Mouse (Mus musculus) lung, adult 2 months (tissue): ENCODE results near the gene Tssk6. TPM values are rescaled to one million over a fixed set of nuclear protein-coding genes. Genes with fewer than 3 reads are reported as not detected.

Experiments
- DNase-seq: peaks from one replicate; pipeline ENCODE4 v3.0.0; 2022
- H3K4me1 ChIP-seq: fragments of 200-500 bp; 2 replicates; pipeline ENCODE4 v1.6.1; 2011; ENCODE audit warnings: low read length; ENCODE audit not compliant: control insufficient read depth, insufficient read depth
- H3K4me3 ChIP-seq: fragments of 200-500 bp; replicated peaks from 2 replicates; pipeline ENCODE3; 2011; ENCODE audit warnings: low read depth, mild to moderate bottlenecking, control low read depth, low read length; ENCODE audit errors: extremely low read depth
- CTCF ChIP-seq: fragments of 200-500 bp; IDR thresholded peaks from 2 replicates; pipeline ENCODE4 v1.5.1; 2011; ENCODE audit warnings: mild to moderate bottlenecking, low read length, control low read depth; ENCODE audit not compliant: insufficient read depth
- POLR2A ChIP-seq: fragments of 200-500 bp; IDR thresholded peaks from 2 replicates; pipeline ENCODE4 v1.6.1; 2011; ENCODE audit warnings: low read depth, mild to moderate bottlenecking, control low read depth, low read length, borderline replicate concordance; ENCODE audit errors: extremely low read depth
- WGBS: fragments of 180-500 bp; shearing (Covaris S2); methylation state at CpG from one replicate; pipeline ENCODE4 v1.1.7; 2018; 5-methylcytosine and 5-hydroxymethylcytosine counted together
- polyA plus RNA-seq: library from polyadenylated mRNA; depleted of rRNA; stranded (reverse); fragments of >200 nt; gene quantifications from 2 replicates; pipeline ENCODE4 v1.2.3, GENCODE M21; 2012

The Tssk6 gene
- polyA plus RNA-seq, 1 experiment: 0.70 TPM

DNA sequence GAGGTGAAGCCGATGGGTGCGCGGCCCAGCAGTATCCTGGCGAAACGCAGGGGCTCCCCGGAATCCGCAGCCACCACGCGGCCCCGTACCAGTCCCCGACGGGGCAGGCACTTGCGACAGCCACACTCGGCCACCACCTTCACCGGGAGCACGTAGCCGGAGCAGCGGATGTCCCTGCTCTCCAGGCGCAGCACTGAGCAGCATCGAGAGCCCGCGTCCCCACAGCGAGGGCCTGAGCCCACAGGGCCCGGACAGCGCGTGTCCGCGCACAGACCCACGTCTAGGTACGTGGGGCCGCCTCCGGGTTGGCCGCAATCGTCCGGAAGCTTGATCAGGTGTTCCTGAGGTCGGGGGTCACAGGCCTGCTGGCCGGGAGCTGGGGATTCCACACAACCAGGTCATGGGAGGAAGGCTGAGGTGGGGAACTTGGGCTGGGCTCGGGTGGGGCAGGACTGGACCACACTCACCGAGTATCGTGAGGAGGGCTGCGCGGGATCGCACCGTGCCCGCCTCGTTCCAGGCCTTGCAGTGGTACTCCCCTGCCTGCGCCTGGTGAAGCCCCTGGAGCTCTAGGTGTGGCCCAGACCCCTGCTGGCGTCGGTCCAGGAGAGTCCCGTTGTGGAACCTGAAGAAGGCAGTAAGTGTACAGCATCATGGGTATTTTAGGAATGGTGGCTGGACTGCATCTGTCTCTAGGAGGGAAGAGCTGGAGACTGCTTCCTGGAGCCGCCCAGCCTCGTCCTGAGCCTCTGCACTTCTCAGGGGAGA lies 19.0 kb upstream of the Tssk6 start:
- peaks cover 15% of the 10 kb centered on the region for H3K4me1 ChIP-seq
- DNase-seq: no peak
- no peak overlapping the region for H3K4me3 ChIP-seq
- WGBS: 16% methylated on average over 52 of the region's 52 CpGs
- no peak for TF ChIP-seq POLR2A
- TF ChIP-seq CTCF: no peak

DNA sequence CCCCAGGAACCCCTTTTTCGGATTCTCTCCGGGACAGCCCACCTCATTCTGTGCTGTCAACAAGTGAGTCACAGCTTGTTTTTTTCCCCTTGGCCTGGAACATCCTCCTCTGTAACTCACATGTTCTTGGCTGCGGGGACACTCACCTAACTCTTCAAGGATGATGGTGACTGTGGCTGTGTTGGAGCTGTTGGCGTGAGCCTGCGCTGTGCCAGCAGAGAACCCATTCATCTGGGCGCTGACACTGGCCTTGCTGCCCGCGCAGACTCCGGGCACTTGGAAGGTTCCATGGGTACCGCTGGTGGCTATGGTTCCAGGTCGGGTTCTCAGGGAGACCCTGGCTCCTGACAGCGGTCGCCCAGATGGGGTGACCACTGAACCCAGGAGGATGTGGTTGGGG lies 17.8 kb upstream of the Tssk6 start:
- no peak for TF ChIP-seq CTCF
- no peak for DNase-seq
- no peak overlapping the region for H3K4me3 ChIP-seq
- 52% methylated on average over 13 of the region's 13 CpGs for WGBS
- H3K4me1 ChIP-seq: peaks cover 22% of the 10 kb centered on the region

DNA sequence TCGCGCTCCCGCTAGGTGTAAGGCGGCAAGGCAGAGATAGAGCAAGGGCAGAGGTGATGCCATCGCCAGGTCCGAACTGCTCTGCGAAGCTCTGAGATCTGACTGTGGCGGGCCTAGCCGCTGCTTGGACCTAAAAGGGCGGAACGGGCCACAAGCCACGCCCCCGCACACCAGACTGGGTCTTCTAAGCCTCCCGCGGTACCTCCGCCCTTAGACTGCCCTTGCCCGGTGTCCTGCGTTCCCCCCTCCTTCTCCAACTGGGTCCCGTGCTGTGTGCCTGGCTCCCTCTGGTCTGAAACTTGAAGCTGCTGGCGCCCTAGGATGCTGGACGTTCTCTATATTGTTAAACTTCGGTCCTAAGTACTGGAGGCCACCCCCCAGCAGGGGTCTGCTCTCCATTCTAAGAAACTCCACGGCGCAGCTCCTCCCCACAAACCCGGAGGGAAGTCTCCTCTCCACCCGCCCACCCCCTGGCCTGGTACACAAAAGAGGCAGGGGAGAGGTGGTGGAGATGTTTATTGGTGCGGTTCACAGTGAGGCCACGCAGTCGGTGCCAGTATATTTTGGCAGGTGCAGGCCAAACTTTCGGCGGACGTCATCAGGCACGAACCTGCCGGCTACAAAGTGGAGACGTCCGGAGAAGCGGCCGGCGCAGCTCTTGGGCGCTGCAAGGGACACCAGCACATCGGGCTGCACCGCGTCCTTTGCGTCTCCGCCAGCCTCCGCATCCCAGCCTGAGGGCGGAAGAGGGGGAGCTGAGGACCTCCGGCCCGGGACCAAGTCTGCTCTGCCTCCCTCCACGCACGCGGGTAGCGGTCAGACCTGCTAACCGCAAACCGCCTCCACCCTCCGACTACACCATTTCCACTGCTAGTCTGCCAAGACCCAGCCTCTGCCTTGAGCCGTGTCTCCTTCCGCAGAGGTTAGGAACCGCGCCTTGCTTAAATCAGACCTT lies 14.4 kb upstream of the Tssk6 start, which contains the start of gene Cilp2:
Gene Cilp2, minus strand, starts transcription at position 399 of the 955 bp plus-strand sequence.
- WGBS: under 1% methylated on average over 56 of the region's 60 CpGs
- TF ChIP-seq CTCF (no peak), POLR2A (no peak)
- DNase-seq: peak; percentile 19
- H3K4me1 ChIP-seq: peaks cover 17% of the 10 kb centered on the region
- H3K4me3 ChIP-seq: peak within 1 kb of the TSS; percentile 34

DNA sequence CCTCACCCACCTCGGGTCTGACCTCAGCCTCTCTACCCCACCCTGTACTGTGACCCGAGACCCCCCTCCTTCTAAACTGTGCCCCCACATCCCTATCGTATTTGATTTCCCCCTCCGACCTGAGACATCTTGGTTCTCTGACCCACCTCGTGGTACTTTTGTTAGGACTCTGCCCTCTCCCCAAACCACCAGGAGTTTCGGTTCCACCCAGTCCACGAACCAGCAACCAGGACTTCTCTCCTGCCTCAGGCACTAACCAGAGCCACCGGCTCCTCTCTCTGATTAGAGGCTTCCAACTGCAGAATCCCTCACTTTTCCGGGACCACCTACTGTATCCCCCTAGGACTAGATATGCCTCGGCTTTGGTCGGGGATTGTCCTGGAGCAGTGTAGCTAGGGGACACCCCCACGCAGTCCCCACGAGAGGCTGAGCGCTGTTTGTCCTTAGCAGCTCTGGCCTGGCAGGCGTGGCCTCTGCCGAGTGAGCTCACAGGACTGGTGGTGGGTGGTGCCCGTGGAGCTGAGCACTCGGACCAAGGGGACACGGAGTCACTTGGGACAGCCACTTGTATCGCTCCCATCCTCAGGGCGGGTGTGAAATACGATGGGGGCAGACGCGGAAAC lies 13.6 kb upstream of the Tssk6 start:
- Histone ChIP-seq H3K4me1 (peaks cover 17% of the 10 kb centered on the region), H3K4me3 (peak overlapping the region; percentile 34)
- TF ChIP-seq CTCF: no peak
- no peak for TF ChIP-seq POLR2A
- 6% methylated on average over 24 of the region's 24 CpGs for WGBS
- peak; percentile 25 for DNase-seq

DNA sequence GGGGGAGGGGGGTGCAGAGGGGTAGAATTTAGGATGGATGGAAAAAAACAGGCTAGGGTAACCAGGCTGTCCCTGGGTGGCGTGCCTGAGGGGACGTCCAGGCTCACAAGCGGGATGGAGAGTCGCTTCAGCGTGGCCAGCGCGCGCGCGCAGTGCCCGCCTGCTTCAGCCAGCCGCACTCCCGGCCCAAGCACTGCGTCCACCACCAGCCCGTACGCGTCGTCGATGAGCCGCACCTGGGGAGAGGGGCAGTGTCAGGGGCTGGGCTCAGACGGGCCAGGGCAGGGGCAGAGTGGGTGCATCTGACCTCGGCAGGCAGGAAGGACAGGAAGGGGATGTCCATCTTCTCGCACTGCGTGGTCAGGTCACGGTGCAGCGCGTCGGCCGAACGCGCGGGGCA lies 13.1 kb upstream of the Tssk6 start:
- H3K4me1 ChIP-seq: peaks cover 17% of the 10 kb centered on the region
- TF ChIP-seq CTCF (no peak), POLR2A (no peak)
- WGBS: 4% methylated on average over 32 of the region's 32 CpGs
- no peak for DNase-seq
- no peak overlapping the region for H3K4me3 ChIP-seq

DNA sequence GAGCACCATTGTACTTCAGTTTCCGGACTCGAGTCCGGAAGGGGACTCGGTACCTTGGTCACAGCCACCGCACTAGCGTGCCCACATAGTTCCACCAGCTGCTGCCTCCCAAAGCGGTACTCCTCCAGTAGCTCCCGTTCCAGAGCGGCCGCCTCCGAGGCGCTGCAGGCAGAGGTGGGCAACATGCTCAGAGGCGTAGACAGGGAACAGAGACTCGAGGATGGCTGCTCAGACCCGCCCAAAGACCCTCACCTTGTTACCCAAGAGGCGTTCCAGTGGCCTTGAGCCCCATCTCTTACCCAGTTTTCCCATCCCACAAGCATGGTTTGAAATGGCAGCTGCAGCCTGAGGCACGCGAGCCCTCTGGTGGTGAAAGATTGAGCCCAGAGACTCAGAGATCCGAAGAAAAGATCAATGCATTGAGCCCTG lies 11.2 kb upstream of the Tssk6 start:
- no peak overlapping the region for H3K4me3 ChIP-seq
- H3K4me1 ChIP-seq: peaks cover 17% of the 10 kb centered on the region
- TF ChIP-seq CTCF: peak; percentile 45
- TF ChIP-seq POLR2A: no peak
- peak; percentile 18 for DNase-seq
- 45% methylated on average over 19 of the region's 19 CpGs for WGBS

DNA sequence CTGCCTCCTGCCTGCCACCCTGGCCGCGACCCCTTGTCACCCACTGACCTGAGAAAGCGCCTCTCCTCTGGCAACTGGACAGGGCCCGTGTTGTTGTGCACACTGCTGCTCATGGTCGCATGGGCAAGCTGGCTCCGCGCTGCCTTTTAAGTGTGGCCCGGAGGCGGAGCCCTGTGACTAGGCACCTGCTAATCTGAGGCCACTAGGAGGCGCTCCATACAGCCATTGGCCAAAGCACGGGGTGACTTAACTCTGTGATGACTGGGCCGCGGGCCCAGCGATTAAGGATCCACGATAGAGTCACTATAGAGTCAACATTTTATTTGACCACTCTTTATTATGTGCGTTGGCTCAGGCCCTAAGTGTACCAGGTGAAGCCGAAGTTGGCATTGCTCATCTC lies 8.1 kb upstream of the Tssk6 start:
- TF ChIP-seq CTCF (peak; percentile 53), POLR2A (no peak)
- Histone ChIP-seq H3K4me3 (no peak overlapping the region), H3K4me1 (peaks cover 3% of the 10 kb centered on the region)
- peak; percentile 43 for DNase-seq
- 53% methylated on average over 17 of the region's 17 CpGs for WGBS

DNA sequence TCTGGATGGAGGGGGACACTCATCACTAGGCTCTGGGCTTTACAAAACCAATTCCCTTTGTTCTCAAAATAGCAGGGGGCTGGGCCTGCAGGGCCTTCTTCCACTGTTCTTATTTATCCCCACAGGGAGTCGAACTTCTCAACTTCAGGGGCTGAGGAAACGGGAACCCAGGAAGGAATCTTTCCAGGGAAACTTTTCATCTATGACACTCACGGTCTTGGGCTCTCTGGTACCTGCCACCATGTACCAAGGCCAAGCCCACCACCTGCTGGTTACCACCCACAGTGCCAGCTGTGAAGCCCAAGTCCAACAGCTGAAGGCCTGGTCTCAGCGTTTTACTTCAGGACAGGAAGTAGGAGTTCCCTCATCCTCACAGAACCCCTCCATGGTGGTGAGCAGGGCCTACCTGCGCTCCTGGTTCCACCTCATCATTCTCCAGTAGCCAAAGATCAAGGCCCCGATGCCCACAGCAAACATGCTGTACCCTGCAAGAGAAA lies 7.1 kb upstream of the Tssk6 start:
- no peak overlapping the region for H3K4me3 ChIP-seq
- TF ChIP-seq POLR2A (no peak), CTCF (no peak)
- no peaks in the 10 kb centered on the region for H3K4me1 ChIP-seq
- DNase-seq: no peak
- WGBS: 69% methylated on average over 6 of the region's 6 CpGs

DNA sequence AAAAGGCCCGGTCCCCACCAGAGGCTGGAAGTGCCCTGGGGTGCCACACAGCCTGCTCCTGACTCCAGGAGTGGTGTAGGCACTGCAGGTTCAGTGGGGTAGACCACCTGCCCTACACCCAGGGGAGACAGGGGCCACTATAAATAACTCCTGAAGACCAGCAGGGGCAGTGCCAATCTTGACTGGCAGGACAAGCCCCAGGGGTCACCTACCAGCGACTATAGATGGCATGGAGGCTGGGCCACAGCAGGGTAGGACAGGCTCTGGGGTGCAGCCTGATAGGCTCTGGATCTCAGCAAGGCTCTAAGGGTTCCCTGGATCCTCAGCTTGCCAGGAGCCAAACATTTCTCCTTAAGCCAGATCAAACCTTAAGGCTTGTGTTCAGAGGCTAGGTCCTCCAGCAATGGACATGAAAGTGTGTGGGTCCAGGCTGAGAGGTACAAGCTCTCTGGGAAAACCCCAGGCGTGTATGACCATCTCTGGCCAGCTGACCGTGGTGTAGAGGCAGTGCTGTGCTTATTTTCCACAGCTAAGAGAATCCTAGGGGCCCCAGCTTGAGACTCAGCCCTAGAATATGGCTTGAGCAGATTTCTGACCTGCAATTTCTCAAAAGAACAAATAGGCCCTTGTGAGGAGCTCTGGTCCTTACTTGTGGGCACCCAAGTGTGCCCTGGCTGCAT lies 6.1 kb upstream of the Tssk6 start:
- Histone ChIP-seq H3K4me3 (no peak overlapping the region), H3K4me1 (no peaks in the 10 kb centered on the region)
- DNase-seq: no peak
- WGBS: 68% methylated on average over 4 of the region's 4 CpGs
- no peak for TF ChIP-seq POLR2A
- TF ChIP-seq CTCF: no peak
